Mouse (Mus musculus): Measurements from ENCODE around the gene Aars2.

Aars2 gene

DNA sequence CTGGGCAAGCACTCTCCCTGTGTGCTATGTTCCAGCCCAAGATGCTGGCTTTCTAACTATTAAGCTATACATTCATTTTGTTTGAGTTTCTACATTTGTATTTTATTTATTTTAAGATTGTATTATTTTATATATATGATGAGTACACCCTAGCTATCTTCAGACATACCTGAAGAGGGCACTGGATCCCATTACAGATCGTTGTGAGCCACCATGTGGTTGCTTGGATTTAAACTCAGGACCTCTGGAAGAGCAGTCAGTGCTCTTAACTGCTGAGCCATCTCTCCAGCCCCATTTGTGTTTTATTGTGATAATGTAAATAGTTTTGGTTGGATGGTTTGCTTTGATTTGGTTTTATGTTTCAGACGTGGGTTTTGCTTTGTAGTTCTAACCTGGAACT lies 7.1 kb upstream of the Aars2 start:
- DNase-seq (ENCODE audit: low read depth, low spot score) = no peak

DNA sequence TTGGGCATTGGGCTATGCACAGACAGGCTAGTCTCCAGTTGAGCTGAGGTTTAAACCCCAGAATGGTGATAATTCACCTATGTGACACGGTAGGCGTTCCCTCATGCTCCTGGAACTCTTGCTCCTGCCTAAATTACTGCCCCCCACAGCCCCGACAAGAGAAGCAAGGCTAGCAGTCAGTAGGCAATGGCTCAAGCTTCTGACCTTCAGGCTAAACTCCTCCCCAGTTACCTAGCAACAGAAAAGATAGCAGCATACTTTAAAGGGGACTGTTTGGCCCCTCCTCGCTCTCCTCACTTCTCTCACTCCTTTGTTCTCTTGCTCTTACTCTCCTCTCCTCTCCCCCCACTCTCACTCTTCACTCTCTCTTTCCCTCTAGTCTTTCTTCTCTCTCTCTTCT lies 5.7 kb upstream of the Aars2 start:
- DNase-seq (ENCODE audit: low read depth, low spot score) = no peak

DNA sequence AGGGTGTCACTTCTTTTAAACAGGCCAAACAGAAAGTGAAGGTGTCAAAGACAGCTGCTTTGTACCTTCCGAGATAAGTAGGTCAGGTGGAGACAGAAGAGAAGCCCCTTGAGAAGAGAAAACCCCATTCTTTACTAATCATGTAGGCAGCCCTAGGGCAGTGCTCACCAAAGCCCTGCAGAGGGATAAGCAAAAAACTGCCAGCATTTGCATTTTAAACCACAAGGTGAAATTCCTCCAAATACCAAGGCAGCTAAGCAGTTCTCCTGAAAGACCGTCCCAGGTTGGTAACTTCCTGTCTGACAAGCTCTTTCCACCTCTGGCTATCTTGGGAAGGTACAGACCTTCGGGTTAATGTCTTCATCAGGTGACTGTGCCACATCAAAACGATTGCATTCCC lies 4.3 kb upstream of the Aars2 start:
- no peak for DNase-seq (ENCODE audit: low read depth, low spot score)

DNA sequence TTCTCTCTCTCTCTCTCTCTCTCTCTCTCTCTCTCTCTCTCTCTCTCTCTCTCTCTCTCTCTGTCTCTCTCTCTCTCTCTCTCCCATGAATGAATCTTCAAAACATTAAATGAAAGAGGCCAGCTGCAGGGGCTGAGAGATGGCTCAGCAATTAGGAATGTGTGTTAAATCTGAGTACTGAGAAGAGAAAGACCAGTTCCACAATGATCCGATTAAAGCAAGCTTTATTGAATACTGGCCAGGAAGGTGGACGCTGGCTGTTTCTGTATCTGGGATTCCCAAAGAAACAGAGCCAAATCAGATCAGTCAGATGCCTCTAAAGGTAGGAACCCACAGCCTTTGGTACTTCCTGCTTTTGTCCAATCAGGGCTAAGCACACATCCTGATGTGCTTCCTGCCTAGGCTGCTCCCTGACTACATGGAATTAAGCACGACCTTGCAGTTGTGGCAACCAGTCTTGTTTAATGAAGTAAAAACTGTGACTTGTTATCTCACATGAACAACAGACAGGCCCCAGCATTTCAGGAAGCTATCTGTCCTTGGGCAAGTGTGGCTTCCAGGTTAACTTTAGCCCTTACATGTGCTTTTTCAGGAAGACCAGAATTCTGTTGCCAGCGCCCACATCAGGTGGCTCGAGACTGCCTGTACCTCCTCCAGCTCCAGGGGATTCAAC lies 3.2 kb upstream of the Aars2 start:
- no peak for DNase-seq (ENCODE audit: low read depth, low spot score)

GRCm38 (mm10) chr17:45505941-45506465 lies 638 bp upstream of the Aars2 start:
- no peak for DNase-seq (ENCODE audit: low read depth, low spot score)

- no peak for DNase-seq (ENCODE audit: low read depth, low spot score)
Observed at GRCm38 (mm10) chr17:45510871-45511270, 4.2 kb downstream of the Aars2 start.

- no peak for DNase-seq (ENCODE audit: low read depth, low spot score)
Observed at GRCm38 (mm10) chr17:45511757-45512156, 5.1 kb downstream of the Aars2 start.

DNA sequence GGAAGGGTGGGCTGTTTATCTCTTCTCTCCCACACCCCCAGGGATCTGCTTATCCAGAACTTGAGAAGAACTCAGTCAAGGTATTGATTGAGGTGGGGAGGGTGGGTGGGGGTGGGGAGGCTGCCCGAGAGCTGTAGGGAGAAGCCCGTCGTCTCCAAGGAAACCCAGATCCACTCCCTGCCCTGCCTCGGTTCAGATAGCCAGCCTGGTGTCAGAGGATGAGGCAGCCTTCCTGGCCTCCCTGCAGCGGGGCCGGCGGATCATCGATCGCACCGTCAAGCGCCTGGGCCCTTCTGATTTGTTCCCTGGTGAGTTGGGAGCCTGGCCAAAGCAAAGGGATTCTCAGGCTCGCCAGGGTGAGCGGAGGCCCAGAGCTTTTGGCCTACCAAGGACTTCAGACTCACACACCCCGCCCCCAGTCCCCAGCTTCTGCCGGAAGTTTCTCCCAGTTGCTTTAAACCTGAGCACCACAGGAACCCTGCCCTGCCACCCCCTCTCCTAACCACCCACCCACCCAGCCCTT lies 8.6 kb downstream of the Aars2 start:
- no peak for DNase-seq (ENCODE audit: low read depth, low spot score)

- DNase-seq (ENCODE audit: low read depth, low spot score) = no peak
Observed at GRCm38 (mm10) chr17:45515806-45516205, 9.2 kb downstream of the Aars2 start.

- peak; percentile 85 for DNase-seq (ENCODE audit: low read depth, low spot score)
Observed at GRCm38 (mm10) chr17:45516488-45516887, 9.8 kb downstream of the Aars2 start.

DNA sequence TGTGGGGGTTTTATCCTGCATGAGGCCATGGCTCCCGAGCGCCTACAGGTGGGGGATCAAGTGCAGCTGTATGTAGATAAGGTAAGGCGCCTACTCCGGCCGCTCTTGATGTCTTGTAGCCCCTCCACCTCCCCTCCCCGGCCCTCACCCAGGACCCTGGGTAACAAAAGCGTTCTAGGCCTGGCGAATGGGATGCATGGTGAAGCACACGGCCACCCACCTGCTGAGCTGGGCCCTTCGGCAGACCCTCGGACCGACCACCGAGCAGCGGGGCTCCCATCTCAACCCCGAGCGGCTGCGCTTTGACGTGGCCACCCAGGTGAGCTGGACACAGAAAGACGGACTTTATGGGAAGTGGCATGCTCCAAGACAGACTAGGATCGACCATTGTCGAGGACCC lies 10.5 kb downstream of the Aars2 start:
- no peak for DNase-seq (ENCODE audit: low read depth, low spot score)

- DNase-seq (ENCODE audit: low read depth, low spot score) = no peak
Observed at GRCm38 (mm10) chr17:45517549-45518215, 11.0 kb downstream of the Aars2 start.

DNA sequence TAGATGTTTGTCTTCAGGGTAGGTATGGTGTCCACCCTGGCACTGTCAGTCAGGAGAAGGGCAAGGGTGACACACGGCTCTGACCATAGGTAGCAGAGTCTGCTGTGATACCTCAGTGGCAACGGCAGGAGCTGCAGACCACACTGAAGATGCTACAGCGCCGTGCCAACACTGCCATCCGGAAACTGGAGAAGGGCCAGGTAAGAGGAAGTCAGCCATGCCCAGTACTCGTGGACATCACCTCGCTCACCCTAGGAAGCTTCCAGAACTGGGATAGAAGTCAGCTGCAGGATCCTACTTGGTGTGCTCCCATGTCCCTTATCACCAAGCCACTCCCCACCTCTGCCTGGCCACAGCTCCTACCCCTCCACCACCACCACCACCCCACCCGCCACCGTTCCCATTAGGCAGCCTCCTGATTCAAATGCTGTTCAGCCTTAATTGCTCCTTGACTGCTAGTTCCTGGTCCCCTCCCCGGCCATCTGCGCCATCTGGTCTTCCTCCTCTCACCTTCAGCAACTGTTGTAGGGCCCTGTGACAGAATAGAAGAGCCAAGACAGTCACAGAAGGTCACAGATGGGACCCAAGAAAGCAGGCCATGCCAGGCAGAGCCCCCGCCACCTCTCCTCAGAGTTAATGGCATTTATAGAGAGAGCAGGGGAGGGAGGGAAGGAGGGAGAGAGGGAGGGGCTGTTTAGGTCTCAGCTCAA lies 12.3 kb downstream of the Aars2 start:
- DNase-seq (ENCODE audit: low read depth, low spot score) = no peak

DNA sequence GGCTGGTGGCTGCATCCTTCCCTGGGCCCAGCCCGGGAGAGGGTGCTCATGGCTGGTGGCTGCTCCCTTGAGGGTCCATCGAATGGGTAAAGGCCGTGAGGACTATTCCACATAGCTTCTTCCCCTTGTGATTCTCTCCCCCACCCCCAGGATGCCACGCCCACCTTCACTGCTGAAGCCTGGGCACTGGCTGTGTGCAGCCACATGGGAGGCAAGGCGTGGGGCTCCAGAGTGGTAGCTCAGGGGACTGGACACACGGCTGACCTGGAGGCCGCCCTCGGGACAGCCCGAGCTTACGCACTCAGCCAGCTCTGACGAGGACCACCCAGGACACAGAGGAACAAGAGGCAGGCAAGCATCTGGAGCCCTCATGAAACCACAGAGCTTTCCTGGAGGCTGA lies 13.5 kb downstream of the Aars2 start:
- DNase-seq (ENCODE audit: low read depth, low spot score) = no peak

DNA sequence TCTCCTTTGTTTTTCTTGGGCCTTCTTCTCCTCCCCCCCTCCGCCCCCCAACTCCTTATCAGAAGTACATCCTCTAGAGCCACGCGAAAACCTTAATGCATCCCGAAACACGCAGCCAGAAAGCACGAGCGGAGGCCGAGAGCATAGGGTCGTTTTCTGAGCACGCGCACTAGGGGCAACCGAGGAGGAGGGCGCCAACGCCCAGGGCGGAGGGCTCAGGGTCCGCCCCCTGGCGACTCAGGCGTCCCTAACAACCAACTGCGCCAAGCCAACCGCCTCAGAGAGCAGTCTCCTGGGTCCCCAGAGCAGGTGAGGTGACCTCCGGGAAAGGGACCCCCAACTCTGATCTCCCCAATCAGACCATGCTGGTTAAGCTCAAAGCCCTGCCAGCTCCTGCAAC lies 16.6 kb downstream of the Aars2 start, which contains the start of gene Tcte1:
Gene Tcte1, plus strand, starts transcription at position 172 of the 400 bp plus-strand sequence.
- no peak for DNase-seq (ENCODE audit: low read depth, low spot score)

- no peak for DNase-seq (ENCODE audit: low read depth, low spot score)
Observed at GRCm38 (mm10) chr17:45524961-45525360, 18.3 kb downstream of the Aars2 start.

DNA sequence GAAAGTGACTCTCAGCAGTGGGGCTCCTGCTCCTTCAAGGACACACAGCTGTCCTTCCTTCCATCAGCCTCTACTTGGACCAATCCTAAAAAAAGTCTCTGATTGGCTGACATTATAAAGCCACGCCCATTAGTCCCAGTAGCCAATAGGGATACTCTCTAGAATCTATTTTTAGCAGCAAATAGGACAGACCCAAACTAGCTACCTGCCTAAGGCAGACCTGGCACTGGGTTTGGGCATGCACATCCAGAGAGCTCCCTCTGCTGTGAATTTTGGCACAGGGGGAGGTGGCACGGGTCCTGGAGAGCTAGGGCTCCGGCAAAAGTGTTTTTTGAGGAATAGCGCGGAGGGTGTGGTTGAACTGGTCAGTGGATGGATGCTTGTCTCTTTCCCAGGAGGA lies 19.9 kb downstream of the Aars2 start:
- DNase-seq (ENCODE audit: low read depth, low spot score) = no peak

DNA sequence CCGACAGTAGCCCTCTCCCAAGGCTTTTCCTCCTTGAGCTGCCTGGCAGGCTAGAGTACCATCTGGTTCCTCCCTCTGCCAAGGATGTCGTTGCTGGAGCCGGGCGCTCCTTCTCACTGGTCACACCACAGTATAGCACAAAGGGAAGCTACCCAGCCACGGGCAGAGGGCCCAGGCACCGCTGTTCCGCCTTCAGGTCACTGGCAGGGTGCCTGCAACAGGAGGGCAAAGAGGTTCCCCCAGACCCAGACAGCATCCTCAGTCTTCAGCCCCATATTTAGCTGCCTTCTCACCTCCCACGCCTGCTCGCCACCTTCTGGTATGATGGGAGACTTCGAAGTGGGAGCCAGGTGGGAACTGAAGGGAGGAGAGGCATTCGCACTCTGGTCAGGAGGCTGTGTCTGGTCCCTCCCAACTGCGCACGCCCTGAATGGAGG lies 23.7 kb downstream of the Aars2 start:
- no peak for DNase-seq (ENCODE audit: low read depth, low spot score)

GRCm38 (mm10) chr17:45532896-45533295 lies 26.3 kb downstream of the Aars2 start:
- DNase-seq (ENCODE audit: low read depth, low spot score) = no peak

GRCm38 (mm10) chr17:45536264-45536663 lies 29.6 kb downstream of the Aars2 start:
- no peak for DNase-seq (ENCODE audit: low read depth, low spot score)

GRCm38 (mm10) chr17:45538394-45538793 lies 31.8 kb downstream of the Aars2 start:
- DNase-seq (ENCODE audit: low read depth, low spot score) = no peak

DNA sequence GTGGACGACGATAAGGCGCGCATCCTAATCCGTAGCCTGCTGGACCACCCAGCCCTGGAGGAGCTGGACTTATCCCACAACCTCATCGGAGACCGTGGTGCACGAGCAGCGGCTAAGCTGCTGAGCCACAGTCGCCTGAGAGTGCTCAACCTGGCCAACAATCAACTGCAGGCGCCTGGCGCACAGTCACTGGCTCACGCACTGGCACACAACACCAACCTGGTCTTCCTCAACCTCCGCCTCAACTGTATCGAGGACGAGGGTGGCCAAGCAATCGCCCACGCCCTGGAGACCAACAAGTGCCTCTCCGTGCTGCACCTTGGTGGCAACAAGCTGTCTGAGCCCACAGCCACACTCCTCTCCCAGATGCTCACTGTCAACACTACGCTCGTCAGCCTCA lies 33.0 kb downstream of the Aars2 start:
- DNase-seq (ENCODE audit: low read depth, low spot score) = no peak

All from CD4-positive, CD25-positive, alpha-beta regulatory T cell, adult 2 months (primary cell).